Mouse (Mus musculus) MEL (cell line): Measurements from ENCODE around the gene Iah1.

ENCODE experiments used
- CHD1 ChIP-seq: IDR thresholded peaks from 2 replicates; pipeline ENCODE4 v1.6.1; 2012; ENCODE audit warnings: low read depth, mild to moderate bottlenecking, inconsistent platforms, low read length, improper control_type of control experiment
- CTCF ChIP-seq, 3 experiments: IDR thresholded peaks in 2 of 3; conservative IDR thresholded peaks in 1 of 3; 2 replicates each; pipeline ENCODE4 v1.5.1; 2011 to 2012; ENCODE audit warnings: low read length in 3 of 3, low read depth in 2 of 3, mild to moderate bottlenecking in 2 of 3, improper control_type of control experiment in 1 of 3, inconsistent platforms in 1 of 3, mixed read lengths in 1 of 3, moderate library complexity in 1 of 3; ENCODE audit not compliant: control insufficient read depth in 1 of 3, insufficient read depth in 1 of 3, poor library complexity in 1 of 3, severe bottlenecking in 1 of 3
- MAZ ChIP-seq: IDR thresholded peaks from 2 replicates; pipeline ENCODE4 v1.6.1; 2012; ENCODE audit warnings: low read depth, mild to moderate bottlenecking, inconsistent platforms, low read length, improper control_type of control experiment
- MYC ChIP-seq: IDR thresholded peaks from 2 replicates; pipeline ENCODE4 v1.6.1; 2011; ENCODE audit warnings: low read depth, mild to moderate bottlenecking, low read length, improper control_type of control experiment, moderate library complexity
- POLR2A ChIP-seq, 2 experiments: IDR thresholded peaks; 2 replicates each; pipeline ENCODE4 v1.6.1; 2011 to 2012; ENCODE audit warnings: low read length in 2 of 2, mild to moderate bottlenecking in 2 of 2, control low read depth in 1 of 2, improper control_type of control experiment in 1 of 2, low read depth in 1 of 2, moderate library complexity in 1 of 2; ENCODE audit not compliant: control insufficient read depth in 1 of 2, insufficient read depth in 1 of 2, poor library complexity in 1 of 2
- POLR2AphosphoS5 ChIP-seq: IDR thresholded peaks from 2 replicates; pipeline ENCODE4 v1.6.1; 2012; ENCODE audit warnings: low read depth, borderline replicate concordance, mild to moderate bottlenecking, inconsistent platforms, low read length, moderate library complexity, mixed read lengths
- USF1 ChIP-seq: IDR thresholded peaks from 2 replicates; pipeline ENCODE4 v1.6.1; 2014; ENCODE audit warnings: low read depth, mild to moderate bottlenecking, inconsistent platforms, low read length, improper control_type of control experiment, moderate library complexity
- ZKSCAN1 ChIP-seq: IDR thresholded peaks from 2 replicates; pipeline ENCODE4 v1.6.1; 2012; ENCODE audit warnings: low read depth, mild to moderate bottlenecking, inconsistent platforms, low read length, improper control_type of control experiment, moderate library complexity
- ZMIZ1 ChIP-seq: IDR thresholded peaks from 2 replicates; pipeline ENCODE4 v1.6.1; 2012; ENCODE audit warnings: low read depth, mild to moderate bottlenecking, inconsistent platforms, low read length, improper control_type of control experiment, moderate library complexity

DNA sequence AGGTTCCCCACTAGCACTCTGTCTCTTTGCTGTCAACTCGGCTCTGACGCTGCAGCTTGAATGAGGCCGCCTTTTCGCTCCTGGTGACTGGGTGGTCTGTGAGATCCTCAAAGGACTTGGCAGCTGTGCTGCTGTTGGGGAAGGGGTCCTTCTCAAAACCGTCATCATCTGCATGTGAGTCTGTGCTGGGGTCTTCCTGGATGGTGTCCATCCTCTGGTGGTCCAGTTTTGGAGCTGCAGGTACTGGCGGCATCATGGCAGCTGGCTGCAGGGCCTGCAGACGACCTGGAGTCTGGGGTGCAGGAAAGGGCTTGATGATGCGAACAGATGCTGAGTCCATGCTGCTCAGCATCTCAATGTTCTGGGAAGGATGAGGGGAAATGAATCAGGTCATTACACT is 9.1 kb downstream of the Iah1 start:
- TF ChIP-seq CTCF (IDR thresholded peaks at IDR 0.05 in 2 of 3, conservative IDR thresholded peaks at IDR 0.05 in 1 of 3; ENCODE audit: control insufficient read depth in 1 of 3, insufficient read depth in 1 of 3, low read depth in 2 of 3, low read length in 3 of 3, poor library complexity in 1 of 3, severe bottlenecking in 1 of 3): no peak
- no peak for TF ChIP-seq POLR2A (IDR thresholded peaks at IDR 0.05; ENCODE audit: control insufficient read depth in 1 of 2, insufficient read depth in 1 of 2, low read depth in 1 of 2, low read length in 2 of 2, poor library complexity in 1 of 2)
- TF ChIP-seq POLR2AphosphoS5: no peak
- no peak for TF ChIP-seq MAZ
- TF ChIP-seq CHD1: no peak
- TF ChIP-seq ZKSCAN1: no peak
- no peak for TF ChIP-seq USF1
- no peak for TF ChIP-seq MYC
- no peak for TF ChIP-seq ZMIZ1
